Mouse (Mus musculus): ENCODE results near the gene Psen2.

The Psen2 gene

GRCm38 (mm10) chr1:180196508-180196907 lies 66.7 kb downstream of the Psen2 start:
- DNase-seq, result no peak

DNA sequence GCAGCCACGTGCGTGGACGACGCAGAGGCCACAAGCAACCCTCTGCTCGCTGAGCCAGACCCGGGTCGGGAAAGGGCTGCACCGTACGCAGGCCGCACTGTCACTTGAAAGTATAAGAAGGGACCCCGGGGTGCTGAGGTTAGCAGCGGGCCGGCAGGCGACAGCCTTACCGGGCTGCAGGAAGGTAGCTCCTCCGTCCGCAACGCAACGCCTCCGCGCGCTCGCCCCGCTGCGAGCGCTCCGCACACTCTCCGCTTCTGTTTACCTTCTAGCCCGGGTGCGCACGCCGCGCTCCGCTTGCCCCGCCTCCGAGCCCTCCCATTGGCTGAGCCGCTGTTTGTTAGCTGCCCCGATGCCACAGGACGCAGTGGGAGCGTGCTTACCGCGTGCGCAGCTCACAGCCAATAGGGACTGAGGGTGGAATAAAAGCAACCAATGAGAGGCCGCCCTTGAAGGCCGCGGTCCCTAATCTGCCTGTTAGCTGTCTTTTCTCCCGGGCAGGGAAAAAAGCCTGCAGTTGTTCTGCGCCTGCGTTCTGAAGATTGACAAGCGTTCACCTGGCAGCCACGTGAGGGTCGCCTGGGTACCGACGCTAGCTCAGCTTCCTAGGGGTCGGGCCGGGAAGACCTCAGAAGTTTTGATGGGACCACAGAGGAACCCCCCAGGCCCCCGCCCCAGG lies 67.4 kb downstream of the Psen2 start:
- peak; percentile 90 for DNase-seq

GRCm38 (mm10) chr1:180194781-180195471 lies 68.3 kb downstream of the Psen2 start:
- DNase-seq, result no peak

DNA sequence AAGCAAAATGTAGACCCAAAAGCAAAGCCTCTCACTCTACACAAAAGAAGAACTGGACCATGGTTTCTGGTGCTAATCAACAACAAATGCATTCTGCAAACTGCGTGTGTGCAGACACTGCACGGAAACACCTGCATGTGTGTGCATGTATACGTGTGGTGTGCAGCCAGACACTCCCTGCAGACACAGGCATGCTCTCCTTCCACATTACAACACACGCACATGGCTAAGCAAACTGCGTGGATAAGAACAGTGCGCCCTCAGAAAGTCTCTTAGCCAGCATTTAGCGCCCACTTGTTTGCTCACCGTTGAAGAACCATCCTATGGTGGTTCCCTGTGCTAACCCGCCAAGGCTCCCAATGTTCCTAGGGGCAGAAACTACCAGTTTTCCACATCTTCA lies 69.2 kb downstream of the Psen2 start:
- DNase-seq, result no peak

DNA sequence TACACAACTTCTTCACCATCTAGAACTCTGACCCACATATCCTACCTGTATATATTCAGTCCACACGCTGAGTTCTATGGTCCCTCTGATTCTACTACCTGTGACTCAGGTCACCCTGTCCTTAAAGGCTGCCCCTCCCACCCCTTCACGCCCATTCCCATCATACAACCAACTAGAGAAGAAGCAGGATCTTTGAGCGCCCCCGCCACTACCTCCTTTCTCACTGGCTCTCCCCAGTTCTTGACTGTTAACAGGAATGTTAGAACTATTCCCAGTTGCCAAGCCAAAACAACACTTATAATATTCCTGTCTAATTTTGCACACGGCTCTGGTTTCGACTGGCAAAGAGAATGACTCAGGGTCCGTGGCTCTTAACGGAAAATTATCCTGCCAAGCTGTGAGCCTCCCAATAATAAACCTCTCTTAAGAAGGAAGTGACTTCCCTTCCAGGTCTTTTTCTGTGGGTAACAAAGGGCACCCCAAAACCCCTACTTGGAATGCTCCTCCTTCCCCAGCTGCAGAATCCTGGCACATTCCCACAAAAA lies 69.8 kb downstream of the Psen2 start:
- no peak for DNase-seq

DNA sequence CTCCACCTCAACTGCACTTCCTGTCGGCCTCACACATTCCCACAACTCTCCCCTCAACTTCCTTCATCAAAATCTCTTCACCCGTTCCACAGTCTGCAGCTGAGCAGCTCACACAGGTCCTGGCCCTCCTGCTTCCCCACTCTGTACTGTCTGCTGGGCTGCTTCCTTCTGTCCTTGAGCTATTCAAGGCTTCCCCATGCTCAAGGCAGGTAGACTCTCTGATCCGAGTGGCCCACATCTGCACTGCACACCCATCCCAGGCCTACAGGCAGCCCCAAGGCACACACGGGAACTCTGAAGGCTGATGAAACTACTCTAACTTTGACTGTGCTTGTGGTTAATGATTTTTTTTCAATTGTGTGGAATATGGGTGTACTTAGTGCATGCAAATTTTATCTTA lies 70.4 kb downstream of the Psen2 start:
- no peak for DNase-seq

- no peak for DNase-seq
These were observed 71.5 kb downstream of the Psen2 start for GRCm38 (mm10) chr1:180191651-180192220.

- DNase-seq, result no peak
These were observed 72.1 kb downstream of the Psen2 start for GRCm38 (mm10) chr1:180191112-180191511.

GRCm38 (mm10) chr1:180188951-180189350 lies 74.3 kb downstream of the Psen2 start:
- DNase-seq, result no peak

GRCm38 (mm10) chr1:180186371-180186770 lies 76.9 kb downstream of the Psen2 start:
- DNase-seq, result no peak

DNA sequence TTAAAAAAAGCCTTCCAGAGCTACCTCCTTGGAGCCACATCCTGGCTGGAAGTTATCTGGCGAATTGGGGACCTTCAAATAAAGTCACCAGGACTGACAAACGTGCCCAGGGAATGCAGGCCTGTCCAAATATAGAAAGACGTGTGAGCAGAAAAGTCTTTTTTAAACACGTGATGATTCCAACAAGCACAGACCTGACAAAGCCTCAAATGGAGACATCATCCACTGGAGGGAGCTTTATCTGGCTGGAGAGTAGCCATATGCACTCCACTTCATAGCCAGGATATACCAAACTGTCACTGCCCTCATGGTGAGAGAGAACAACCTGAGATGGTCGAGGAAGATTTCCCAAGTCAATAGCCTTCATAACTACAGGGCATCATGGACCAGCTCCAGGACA lies 77.4 kb downstream of the Psen2 start:
- no peak for DNase-seq

GRCm38 (mm10) chr1:180184768-180185167 lies 78.5 kb downstream of the Psen2 start:
- no peak for DNase-seq

DNA sequence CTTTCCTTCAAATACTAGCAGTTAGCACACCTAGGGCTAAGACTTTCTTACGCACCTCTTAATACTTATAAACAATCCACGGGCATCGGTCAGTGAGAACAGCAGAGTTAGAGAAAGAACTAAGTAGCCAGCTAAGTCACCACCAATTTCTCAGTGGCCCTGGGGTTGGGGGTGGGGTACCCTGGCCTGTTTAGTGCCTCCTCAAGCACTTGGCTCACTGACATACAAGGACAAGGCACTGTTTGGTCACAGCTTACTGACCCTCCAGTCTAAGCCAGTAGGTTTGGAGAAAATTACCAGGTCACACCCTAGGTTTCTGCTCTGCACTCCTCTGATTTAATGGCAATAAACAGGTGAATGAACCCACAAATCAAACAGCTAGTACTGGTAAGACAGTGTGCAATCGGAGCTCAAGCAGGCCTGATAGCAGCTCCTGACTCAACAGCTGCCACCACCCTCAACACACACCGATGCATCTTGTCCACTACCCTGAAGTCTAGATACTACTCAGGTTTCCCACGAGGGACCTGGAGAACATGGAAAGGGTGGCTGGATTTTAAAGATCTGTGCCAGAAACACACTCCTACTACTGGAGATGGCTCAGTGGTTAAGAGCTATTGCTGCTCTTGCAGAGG lies 79.6 kb downstream of the Psen2 start:
- DNase-seq, result no peak

DNA sequence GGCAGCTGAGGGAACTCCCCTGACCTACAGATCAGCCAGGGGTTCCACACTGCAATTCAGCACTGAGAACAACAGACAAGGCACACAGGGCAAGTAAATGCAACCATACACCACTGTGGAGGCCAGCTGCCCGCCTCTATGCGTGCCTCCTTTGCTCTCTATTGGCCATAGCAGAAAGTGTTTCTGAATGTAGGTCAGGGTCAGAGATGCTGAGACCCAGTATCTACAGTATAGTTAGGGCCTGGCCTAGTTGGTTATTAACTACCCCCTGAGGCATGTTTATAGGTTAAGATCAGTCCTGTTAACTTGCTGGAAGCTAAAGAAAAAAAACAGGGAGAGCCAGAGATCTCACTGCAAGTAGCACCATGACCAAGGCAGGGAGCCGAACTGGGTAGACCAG lies 80.5 kb downstream of the Psen2 start:
- DNase-seq, result no peak

DNA sequence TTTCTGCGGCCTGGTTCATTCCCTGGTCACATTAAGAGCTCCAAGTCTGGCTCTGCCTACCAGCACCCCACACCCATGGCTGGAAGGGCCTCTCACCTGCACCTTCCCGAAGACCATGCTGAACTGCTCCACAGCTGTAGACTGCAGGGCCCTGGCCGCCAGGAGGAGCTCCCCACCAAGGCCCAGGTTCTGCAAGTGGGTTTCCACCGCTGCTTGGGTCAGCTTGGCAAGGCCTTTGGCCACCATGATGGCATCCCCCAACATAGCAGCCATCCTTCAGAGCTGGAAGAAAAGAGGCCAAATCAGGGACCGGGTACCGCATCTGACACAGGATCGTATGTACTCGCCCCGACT lies 81.3 kb downstream of the Psen2 start:
- no peak for DNase-seq

- DNase-seq, result no peak
These were observed 81.8 kb downstream of the Psen2 start for GRCm38 (mm10) chr1:180181304-180181965.

GRCm38 (mm10) chr1:180179840-180180239 lies 83.4 kb downstream of the Psen2 start:
- no peak for DNase-seq

- DNase-seq, result no peak
These were observed 84.1 kb downstream of the Psen2 start for GRCm38 (mm10) chr1:180179100-180179499.

DNA sequence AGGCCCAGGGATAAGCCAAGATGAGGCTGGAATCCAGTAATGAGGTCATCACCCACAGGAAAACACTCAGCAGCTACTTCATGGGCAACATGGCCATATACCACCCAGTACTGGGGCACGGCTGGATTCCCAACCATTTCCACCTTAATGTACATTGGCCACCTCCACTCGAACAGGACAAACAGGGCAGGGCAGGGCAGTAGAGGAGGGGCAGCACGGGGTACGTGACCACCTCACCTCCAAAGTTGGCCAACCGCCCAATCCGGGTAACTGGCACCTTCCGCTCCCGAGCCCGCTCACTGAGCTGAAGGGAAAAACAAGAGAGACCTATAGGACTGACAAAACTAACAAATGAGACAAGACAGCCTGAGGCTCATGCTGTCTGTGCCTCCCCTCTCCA lies 84.9 kb downstream of the Psen2 start:
- DNase-seq, result no peak

Data from right cerebral cortex, postnatal 4 days (tissue).